Mouse (Mus musculus) cerebellum, adult 2 months (tissue): ENCODE data around the gene Sart3.

Experiments
- CTCF ChIP-seq: fragments of 200-500 bp; IDR thresholded peaks from 2 replicates; pipeline ENCODE4 v1.5.1; 2011; ENCODE audit warnings: low read depth, mild to moderate bottlenecking, control low read depth, low read length, moderate library complexity, borderline replicate concordance; ENCODE audit not compliant: insufficient read depth
- POLR2A ChIP-seq: fragments of 200-500 bp; IDR thresholded peaks from 2 replicates; pipeline ENCODE4 v1.6.1; 2011; ENCODE audit warnings: low read length, control low read depth, borderline replicate concordance; ENCODE audit not compliant: insufficient read depth

DNA sequence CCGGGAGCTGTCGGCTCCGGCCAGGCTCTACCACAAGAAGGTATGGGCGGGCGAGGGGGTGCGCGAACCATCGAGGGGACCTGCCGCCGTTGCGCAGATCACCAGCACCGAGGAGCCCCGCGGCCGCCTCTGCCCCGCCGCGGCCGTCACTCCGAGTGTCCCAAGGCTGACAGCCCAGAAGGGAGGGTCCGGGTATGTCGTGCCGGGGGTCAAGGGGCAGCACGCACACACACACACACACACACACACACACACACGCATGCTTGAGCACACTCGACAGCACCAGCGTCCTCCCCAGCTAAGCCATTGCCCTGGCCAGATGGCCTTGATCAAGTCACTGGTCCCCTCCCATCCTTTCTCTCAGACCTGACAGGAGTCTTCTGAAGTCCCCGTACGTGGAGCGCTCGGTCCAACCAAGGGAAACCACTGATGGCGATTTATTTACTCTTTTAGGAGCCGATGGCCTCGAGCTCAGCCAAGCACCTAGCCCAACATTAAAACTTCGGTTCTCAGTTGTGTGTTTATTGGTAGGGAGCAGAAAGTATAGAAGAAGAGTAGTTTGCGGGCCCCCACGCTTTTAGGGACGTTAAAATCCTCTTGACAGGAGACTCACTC, 702 bp upstream of the Sart3 start:
- TF ChIP-seq CTCF (no peak), POLR2A (no peak)
